11 mouse cellular contexts compared by ENCODE assay signal in genomic region chr2:26638039-26638438, GRCm38 (mm10). TPM values are rescaled to one million over a fixed set of nuclear protein-coding genes. Genes with fewer than 3 reads are reported as not detected.
DNase-seq lines count a peak whose midpoint lies in the region; ATAC-seq and TF ChIP-seq lines count a peak whose summit lies in the region.
"Had no signal": no experiment of that assay in that cellular context is flagged by ENCODE, and none has a peak within 500 bp of the region (broad histone marks: within the 10 kb centered on the region; RNA-seq: fewer than 3 reads in every experiment).

No protein-coding gene starts in this region.

- TF ChIP-seq CTCF in bone marrow macrophage, adult 2 months (IDR thresholded peaks at IDR 0.05; ENCODE audit: low read depth, low read length) = no peak

- peak overlapping the region; percentile 87 for H3K4me2 ChIP-seq in heart, embryonic 14.5 days (ENCODE audit: low read length)
- peak overlapping the region; percentile 87 for H3K4me2 ChIP-seq in hindbrain, embryonic 14.5 days (replicated peaks)
- peak overlapping the region; percentile 86 for H3K4me2 ChIP-seq in midbrain, embryonic 13.5 days (replicated peaks)

- no peak overlapping the region for H3K27ac ChIP-seq in heart, embryonic 14.5 days (replicated peaks in 1 of 2; ENCODE audit: control insufficient read depth in 1 of 2, insufficient read depth in 1 of 2, low read depth in 2 of 2, low read length in 2 of 2)
- no peak overlapping the region for H3K27ac ChIP-seq in bone marrow macrophage, adult 2 months (ENCODE audit: insufficient read depth, low read depth, low read length)
- H3K27ac ChIP-seq in hindbrain, embryonic 14.5 days = no peak overlapping the region
- no peak overlapping the region for H3K27ac ChIP-seq in midbrain, embryonic 13.5 days

- peak overlapping the region in 1 of 2 experiments; percentile 66; a peak in 1 of 4 replicates for H3K4me3 ChIP-seq in heart, embryonic 14.5 days (ENCODE audit: control insufficient read depth in 1 of 2, insufficient read depth in 1 of 2, low read depth in 1 of 2, low read length in 2 of 2)
- H3K4me3 ChIP-seq in bone marrow macrophage, adult 2 months (ENCODE audit: insufficient read depth, low read length) = peak overlapping the region; percentile 99
- H3K4me3 ChIP-seq in hindbrain, embryonic 14.5 days (replicated peaks; ENCODE audit: low read length) = peak overlapping the region; percentile 92; the same call in 1 of the 2 replicates
- H3K4me3 ChIP-seq in midbrain, embryonic 13.5 days (replicated peaks) = peak overlapping the region; percentile 67

- no peak for ATAC-seq in heart, embryonic 14.5 days (ENCODE audit: insufficient number of reproducible peaks, insufficient read depth, low FRiP score, low read depth)
- ATAC-seq in hindbrain, embryonic 14.5 days (ENCODE audit: low FRiP score) = no peak
- no peak for ATAC-seq in midbrain, embryonic 13.5 days
- ATAC-seq: Patski had no signal

- TF ChIP-seq POLR2A in bone marrow macrophage, adult 2 months (IDR thresholded peaks at IDR 0.05; ENCODE audit: borderline replicate concordance, low read depth, low read length) = no peak

- peaks cover 54% of the 10 kb centered on the region for H3K36me3 ChIP-seq in heart, embryonic 14.5 days (ENCODE audit: control insufficient read depth, insufficient read depth, low read length)
- H3K36me3 ChIP-seq in hindbrain, embryonic 14.5 days (replicated peaks; ENCODE audit: control insufficient read depth, insufficient read depth) = peaks cover 52% of the 10 kb centered on the region
- peaks cover 44% of the 10 kb centered on the region for H3K36me3 ChIP-seq in midbrain, embryonic 13.5 days

- no peak for DNase-seq in heart, postnatal 25 days (ENCODE audit: low spot score)
- no peak for DNase-seq in hindbrain, embryonic 14.5 days (ENCODE audit: low spot score)
- no peak for DNase-seq in left cerebral cortex, adult 11 months (ENCODE audit: low spot score)
- DNase-seq in MN1 (ENCODE audit: low spot score) = no peak
- DNase-seq in embryo, embryonic 11 days = no peak

- intact Hi-C loops in heart, postnatal 25 days (cut with DNase I) = no loop called here

- WGBS in heart, embryonic 14.5 days = 78% methylated on average over 5 of the region's 5 CpGs
- WGBS in hindbrain, embryonic 14.5 days = 83% methylated on average over 5 of the region's 5 CpGs
- WGBS in midbrain, embryonic 13.5 days = 86% methylated on average over 5 of the region's 5 CpGs

- no peaks in the 10 kb centered on the region for H3K9me3 ChIP-seq in heart, embryonic 14.5 days (ENCODE audit: control insufficient read depth, low read length)
- H3K9me3 ChIP-seq in hindbrain, embryonic 14.5 days (ENCODE audit: control insufficient read depth, low read length) = no peaks in the 10 kb centered on the region
- H3K9me3 ChIP-seq in midbrain, embryonic 13.5 days = no peaks in the 10 kb centered on the region

- peaks cover 13 to 20% of the 10 kb centered on the region in 2 experiments for H3K4me1 ChIP-seq in heart, embryonic 14.5 days (ENCODE audit: control insufficient read depth in 2 of 2, insufficient read depth in 2 of 2, low read length in 2 of 2)
- peaks cover 25% of the 10 kb centered on the region for H3K4me1 ChIP-seq in bone marrow macrophage, adult 2 months (ENCODE audit: control insufficient read depth, insufficient read depth, low read length)
- peaks cover 21% of the 10 kb centered on the region for H3K4me1 ChIP-seq in hindbrain, embryonic 14.5 days (replicated peaks; ENCODE audit: control insufficient read depth, insufficient read depth, low read length)
- peaks cover 52% of the 10 kb centered on the region for H3K4me1 ChIP-seq in midbrain, embryonic 13.5 days (replicated peaks)

- H3K9ac ChIP-seq in heart, embryonic 14.5 days (ENCODE audit: low read length) = no peak overlapping the region
- H3K9ac ChIP-seq in hindbrain, embryonic 14.5 days = peak overlapping the region; percentile 96; the same call in 1 of the 2 replicates
- peak overlapping the region; percentile 88 for H3K9ac ChIP-seq in midbrain, embryonic 13.5 days (replicated peaks)

- no peaks in the 10 kb centered on the region for H3K27me3 ChIP-seq in heart, embryonic 14.5 days (ENCODE audit: control insufficient read depth, insufficient read depth, low read length)
- no peaks in the 10 kb centered on the region for H3K27me3 ChIP-seq in hindbrain, embryonic 14.5 days (ENCODE audit: control insufficient read depth, insufficient read depth, low read length)
- no peaks in the 10 kb centered on the region for H3K27me3 ChIP-seq in midbrain, embryonic 13.5 days
- H3K27me3 ChIP-seq: Patski had no signal

RNA-seq across cellular contexts. Expression of gene Fam69b, which starts 9.8 kb away (rescaled TPM):
- 13.3 and 15.2 TPM in 2 replicates for polyA plus RNA-seq in heart, embryonic 14.5 days (2014; fragmentation: Nextera tagmentation; extraction: Ambion mirVana)
- 10 to 100 TPM; 26.9 to 28.9 TPM for total RNA-seq in heart, postnatal 25 days (2021)
- polyA plus RNA-seq in bone marrow macrophage, adult 2 months (2012; ENCODE audit: insufficient read depth, insufficient read length, missing spikeins) = not detected in 2 replicates
- 128 and 136 TPM in 2 replicates for polyA plus RNA-seq in hindbrain, embryonic 14.5 days (2014; fragmentation: Nextera tagmentation; extraction: Ambion mirVana)
- 112 and 118 TPM in 2 replicates for polyA plus RNA-seq in midbrain, embryonic 13.5 days (2015; fragmentation: Nextera tagmentation; extraction: Ambion mirVana)

RNA-seq across cellular contexts. Expression of gene Lcn4, which starts 33.0 kb away (rescaled TPM):
- not detected in 2 replicates for polyA plus RNA-seq in heart, embryonic 14.5 days (2014; fragmentation: Nextera tagmentation; extraction: Ambion mirVana)
- total RNA-seq in heart, postnatal 25 days (2021) = not detected
- polyA plus RNA-seq in bone marrow macrophage, adult 2 months (2012; ENCODE audit: insufficient read depth, insufficient read length, missing spikeins) = not detected in 2 replicates
- not detected in 2 replicates for polyA plus RNA-seq in hindbrain, embryonic 14.5 days (2014; fragmentation: Nextera tagmentation; extraction: Ambion mirVana)
- not detected in 2 replicates for polyA plus RNA-seq in midbrain, embryonic 13.5 days (2015; fragmentation: Nextera tagmentation; extraction: Ambion mirVana)
- total RNA-seq: layer of hippocampus, adult 8-10 months had no signal
- polyA plus RNA-seq: cortical plate, adult 2 months; Patski had no signal

RNA-seq across cellular contexts. Expression of gene Agpat2, which starts 33.8 kb away (rescaled TPM):
- polyA plus RNA-seq in heart, embryonic 14.5 days (2014; fragmentation: Nextera tagmentation; extraction: Ambion mirVana) = 24.0 and 24.7 TPM in 2 replicates
- 10 to 100 TPM; 49.7 to 51.6 TPM for total RNA-seq in heart, postnatal 25 days (2021)
- 35.3 and 38.5 TPM in 2 replicates for polyA plus RNA-seq in bone marrow macrophage, adult 2 months (2012; ENCODE audit: insufficient read depth, insufficient read length, missing spikeins)
- polyA plus RNA-seq in hindbrain, embryonic 14.5 days (2014; fragmentation: Nextera tagmentation; extraction: Ambion mirVana) = 5.6 and 6.6 TPM in 2 replicates
- polyA plus RNA-seq in midbrain, embryonic 13.5 days (2015; fragmentation: Nextera tagmentation; extraction: Ambion mirVana) = 4.0 and 5.3 TPM in 2 replicates

RNA-seq across cellular contexts. Expression of gene Gm20532, which starts 51.6 kb away (rescaled TPM):
- not detected in 2 replicates for polyA plus RNA-seq in heart, embryonic 14.5 days (2014; fragmentation: Nextera tagmentation; extraction: Ambion mirVana)
- total RNA-seq in heart, postnatal 25 days (2021) = not detected
- not detected in 2 replicates for polyA plus RNA-seq in bone marrow macrophage, adult 2 months (2012; ENCODE audit: insufficient read depth, insufficient read length, missing spikeins)
- polyA plus RNA-seq in hindbrain, embryonic 14.5 days (2014; fragmentation: Nextera tagmentation; extraction: Ambion mirVana) = not detected in 2 replicates
- polyA plus RNA-seq in midbrain, embryonic 13.5 days (2015; fragmentation: Nextera tagmentation; extraction: Ambion mirVana) = not detected in 2 replicates
- total RNA-seq: layer of hippocampus, adult 8-10 months had no signal
- polyA plus RNA-seq: cortical plate, adult 2 months; Patski had no signal

RNA-seq across cellular contexts. Expression of gene Egfl7, which starts 58.2 kb away (rescaled TPM):
- 161 and 177 TPM in 2 replicates for polyA plus RNA-seq in heart, embryonic 14.5 days (2014; fragmentation: Nextera tagmentation; extraction: Ambion mirVana)
- total RNA-seq in heart, postnatal 25 days (2021) = 100 to 1,000 TPM; 149 to 179 TPM
- 1.5 TPM in 1 of 2 replicates, not detected in the other for polyA plus RNA-seq in bone marrow macrophage, adult 2 months (2012; ENCODE audit: insufficient read depth, insufficient read length, missing spikeins)
- polyA plus RNA-seq in hindbrain, embryonic 14.5 days (2014; fragmentation: Nextera tagmentation; extraction: Ambion mirVana) = 62.2 and 69.2 TPM in 2 replicates
- polyA plus RNA-seq in midbrain, embryonic 13.5 days (2015; fragmentation: Nextera tagmentation; extraction: Ambion mirVana) = 44.9 and 55.9 TPM in 2 replicates

Comparison
In these comparisons a context has a peak if more than half of its experiments do, and no peak if none do; other contexts are left out.
1. RNA of gene Fam69b, which starts 9.8 kb away (polyA plus RNA-seq): 128 to 136 TPM in hindbrain, embryonic 14.5 days, 112 to 118 TPM in midbrain, embryonic 13.5 days and 13.3 to 15.2 TPM in heart, embryonic 14.5 days; not detected in bone marrow macrophage, adult 2 months; every median in the first group is over 10 times any median in the second.
2. Peak in every context shown above with its lines, with median percentiles within 50 percentile points of each other: H3K4me2 ChIP-seq.